In genomic region chr17:47594183-47594968, GRCm38 (mm10) we compare ENCODE assay signal across 8 mouse cellular contexts. TPM values are rescaled to one million over a fixed set of nuclear protein-coding genes. Genes with fewer than 3 reads are reported as not detected.
DNase-seq lines count a peak whose midpoint lies in the region; ATAC-seq and TF ChIP-seq lines count a peak whose summit lies in the region.

No protein-coding gene starts in this region.

- H3K4me2 ChIP-seq in limb, embryonic 12.5 days, result peak overlapping the region; percentile 85
- H3K4me2 ChIP-seq in midbrain, postnatal 0 days (ENCODE audit: low read depth, low read length, poor library complexity, severe bottlenecking), result peak overlapping the region; percentile 98

- ATAC-seq in limb, embryonic 12.5 days (ENCODE audit: insufficient number of reproducible peaks, insufficient read depth, low FRiP score, low TSS enrichment, low read depth), result no peak
- ATAC-seq in midbrain, postnatal 0 days (ENCODE audit: low FRiP score), result no peak

- H3K36me3 ChIP-seq in hindbrain, embryonic 10.5 days, result peaks cover 33% of the 10 kb centered on the region
- peaks cover 31% of the 10 kb centered on the region for H3K36me3 ChIP-seq in limb, embryonic 12.5 days
- H3K36me3 ChIP-seq in midbrain, postnatal 0 days (ENCODE audit: insufficient read depth, low read length), result no peaks in the 10 kb centered on the region

- peak overlapping the region; percentile 89 for H3K9ac ChIP-seq in limb, embryonic 12.5 days (replicated peaks)
- H3K9ac ChIP-seq in midbrain, postnatal 0 days (replicated peaks; ENCODE audit: low read length, poor library complexity, severe bottlenecking), result peak overlapping the region; percentile 60

- under 1% methylated on average over 43 of the region's 43 CpGs for WGBS in hindbrain, embryonic 10.5 days
- WGBS in limb, embryonic 12.5 days, result under 1% methylated on average over 43 of the region's 43 CpGs
- WGBS in midbrain, postnatal 0 days, result under 1% methylated on average over 42 of the region's 43 CpGs

- peaks cover 10% of the 10 kb centered on the region for H3K4me1 ChIP-seq in embryonic fibroblast, embryonic 13.5 days (ENCODE audit: control insufficient read depth, insufficient read depth, low read length)
- peaks cover 50% of the 10 kb centered on the region for H3K4me1 ChIP-seq in hindbrain, embryonic 10.5 days (replicated peaks)
- H3K4me1 ChIP-seq in limb, embryonic 12.5 days (replicated peaks), result peaks cover 28% of the 10 kb centered on the region
- no peaks in the 10 kb centered on the region for H3K4me1 ChIP-seq in midbrain, postnatal 0 days (ENCODE audit: insufficient read depth, low read length)

- no peaks in the 10 kb centered on the region for H3K27me3 ChIP-seq in hindbrain, embryonic 10.5 days (ENCODE audit: insufficient read depth, poor library complexity, severe bottlenecking)
- no peaks in the 10 kb centered on the region for H3K27me3 ChIP-seq in limb, embryonic 12.5 days
- H3K27me3 ChIP-seq in midbrain, postnatal 0 days (ENCODE audit: insufficient read depth, low read length), result no peaks in the 10 kb centered on the region

- H3K4me3 ChIP-seq in embryonic fibroblast, embryonic 13.5 days (ENCODE audit: insufficient read depth, low read length), result peak overlapping the region; percentile 83
- peak overlapping the region; percentile 66 for H3K4me3 ChIP-seq in hindbrain, embryonic 10.5 days
- H3K4me3 ChIP-seq in limb, embryonic 12.5 days (replicated peaks), result peak overlapping the region; percentile 70
- H3K4me3 ChIP-seq in midbrain, postnatal 0 days (ENCODE audit: low read depth, low read length), result peak overlapping the region; percentile 73

- peak; percentile 58 for DNase-seq in cerebellum, adult 9-10 months
- DNase-seq in cerebellum, postnatal 4 days (ENCODE audit: low spot score in 2 of 2), result no peak
- peak; percentile 44 for DNase-seq in MN1 (ENCODE audit: low spot score)
- peak; percentile 61 for DNase-seq in hindbrain, embryonic 10.5 days (ENCODE audit: low spot score)
- DNase-seq in midbrain, postnatal 0 days (ENCODE audit: low spot score), result peak; percentile 22
- peak; percentile 80 for DNase-seq in thymus, postnatal 25 days

- no peak for TF ChIP-seq CTCF in embryonic fibroblast, embryonic 13.5 days (IDR thresholded peaks at IDR 0.05; ENCODE audit: borderline replicate concordance, insufficient read depth, low read length)
- no peak for TF ChIP-seq CTCF in midbrain, postnatal 0 days (IDR thresholded peaks at IDR 0.05)

- TF ChIP-seq POLR2A in embryonic fibroblast, embryonic 13.5 days (IDR thresholded peaks at IDR 0.05; ENCODE audit: low read depth, low read length), result peak; percentile 56; the same call in 1 of the 2 replicates

- H3K9me3 ChIP-seq in hindbrain, embryonic 10.5 days, result no peaks in the 10 kb centered on the region
- H3K9me3 ChIP-seq in limb, embryonic 12.5 days, result no peaks in the 10 kb centered on the region
- H3K9me3 ChIP-seq in midbrain, postnatal 0 days (ENCODE audit: low read length), result no peaks in the 10 kb centered on the region

- H3K27ac ChIP-seq in embryonic fibroblast, embryonic 13.5 days (ENCODE audit: insufficient read depth, low read length), result peak overlapping the region; percentile 83
- H3K27ac ChIP-seq in hindbrain, embryonic 10.5 days, result peak overlapping the region; percentile 90
- peak overlapping the region; percentile 98 for H3K27ac ChIP-seq in limb, embryonic 12.5 days
- H3K27ac ChIP-seq in midbrain, postnatal 0 days (ENCODE audit: low read depth, low read length), result peak overlapping the region; percentile 65

RNA-seq across cellular contexts. Expression of gene Bysl, which starts 16.9 kb away (rescaled TPM):
- 11.6 and 17.0 TPM in 2 replicates for polyA plus RNA-seq in embryonic fibroblast, embryonic 13.5 days (2011; ENCODE audit: insufficient read length, low read depth, missing spikeins)
- 39.0 and 40.6 TPM in 2 replicates for polyA plus RNA-seq in hindbrain, embryonic 10.5 days (2016; fragmentation: Nextera tagmentation; extraction: Ambion mirVana)
- 28.3 and 28.4 TPM in 2 replicates for polyA plus RNA-seq in limb, embryonic 12.5 days (2016; fragmentation: Nextera tagmentation; extraction: Ambion mirVana)
- 25.8 and 26.0 TPM in 2 replicates for total RNA-seq in midbrain, postnatal 0 days (2014; rRNA removed)
- polyA plus RNA-seq in midbrain, postnatal 0 days (2015; fragmentation: Nextera tagmentation; extraction: Ambion mirVana), result 31.9 and 33.1 TPM in 2 replicates

RNA-seq across cellular contexts. Expression of gene Med20, which starts 17.0 kb away (rescaled TPM):
- 27.2 and 28.9 TPM in 2 replicates for polyA plus RNA-seq in embryonic fibroblast, embryonic 13.5 days (2011; ENCODE audit: insufficient read length, low read depth, missing spikeins)
- polyA plus RNA-seq in hindbrain, embryonic 10.5 days (2016; fragmentation: Nextera tagmentation; extraction: Ambion mirVana), result 41.2 and 45.9 TPM in 2 replicates
- 47.8 and 48.9 TPM in 2 replicates for polyA plus RNA-seq in limb, embryonic 12.5 days (2016; fragmentation: Nextera tagmentation; extraction: Ambion mirVana)
- total RNA-seq in midbrain, postnatal 0 days (2014; rRNA removed), result 33.8 and 44.7 TPM in 2 replicates
- 32.4 TPM in 2 replicates for polyA plus RNA-seq in midbrain, postnatal 0 days (2015; fragmentation: Nextera tagmentation; extraction: Ambion mirVana)

RNA-seq across cellular contexts. Expression of gene Gm20517, which starts 17.0 kb away (rescaled TPM):
- 2.5 and 2.8 TPM in 2 replicates for polyA plus RNA-seq in embryonic fibroblast, embryonic 13.5 days (2011; ENCODE audit: insufficient read length, low read depth, missing spikeins)
- polyA plus RNA-seq in hindbrain, embryonic 10.5 days (2016; fragmentation: Nextera tagmentation; extraction: Ambion mirVana), result 1.9 and 2.1 TPM in 2 replicates
- 2.3 and 2.6 TPM in 2 replicates for polyA plus RNA-seq in limb, embryonic 12.5 days (2016; fragmentation: Nextera tagmentation; extraction: Ambion mirVana)
- total RNA-seq in midbrain, postnatal 0 days (2014; rRNA removed), result 3.2 and 8.0 TPM in 2 replicates
- 0.96 and 1.1 TPM in 2 replicates for polyA plus RNA-seq in midbrain, postnatal 0 days (2015; fragmentation: Nextera tagmentation; extraction: Ambion mirVana)

RNA-seq across cellular contexts. Expression of gene Usp49, which starts 36.1 kb away (rescaled TPM):
- 7.2 and 8.8 TPM in 2 replicates for polyA plus RNA-seq in embryonic fibroblast, embryonic 13.5 days (2011; ENCODE audit: insufficient read length, low read depth, missing spikeins)
- 6.7 and 8.4 TPM in 2 replicates for polyA plus RNA-seq in hindbrain, embryonic 10.5 days (2016; fragmentation: Nextera tagmentation; extraction: Ambion mirVana)
- 8.1 and 8.9 TPM in 2 replicates for polyA plus RNA-seq in limb, embryonic 12.5 days (2016; fragmentation: Nextera tagmentation; extraction: Ambion mirVana)
- total RNA-seq in midbrain, postnatal 0 days (2014; rRNA removed), result 24.3 and 24.4 TPM in 2 replicates
- polyA plus RNA-seq in midbrain, postnatal 0 days (2015; fragmentation: Nextera tagmentation; extraction: Ambion mirVana), result 3.7 and 3.9 TPM in 2 replicates

Comparison
In these comparisons a context has a peak if more than half of its experiments do, and no peak if none do; other contexts are left out.
1. DNase-seq: peak in cerebellum, adult 9-10 months (single experiment), MN1 (single experiment), hindbrain, embryonic 10.5 days (single experiment), midbrain, postnatal 0 days (single experiment) and thymus, postnatal 25 days (single experiment); none in cerebellum, postnatal 4 days (0 of 2).
2. Peak in every context shown above with its lines, with median percentiles within 50 percentile points of each other: H3K27ac ChIP-seq and H3K4me3 ChIP-seq.